10 mouse cellular contexts compared by ENCODE assay signal in genomic region chr4:135151111-135151987, GRCm38 (mm10). TPM values are rescaled to one million over a fixed set of nuclear protein-coding genes. Genes with fewer than 3 reads are reported as not detected.
DNase-seq lines count a peak whose midpoint lies in the region; ATAC-seq and TF ChIP-seq lines count a peak whose summit lies in the region.
"Had no signal": no experiment of that assay in that cellular context is flagged by ENCODE, and none has a peak within 500 bp of the region (broad histone marks: within the 10 kb centered on the region; RNA-seq: fewer than 3 reads in every experiment).

No protein-coding gene starts in this region.

- H3K9ac ChIP-seq in kidney, postnatal 0 days (ENCODE audit: low read depth, low read length): no peak overlapping the region
- H3K9ac ChIP-seq in liver, embryonic 15.5 days: no peak overlapping the region
- H3K9ac ChIP-seq: neural tube, embryonic 12.5 days had no signal

- peak; percentile 30 for DNase-seq in cerebellum, adult 8-10 months
- no peak for DNase-seq in cerebellum, adult 9-11 months
- DNase-seq in kidney, postnatal 0 days (ENCODE audit: low spot score): no peak
- no peak for DNase-seq in kidney, adult 9 months
- DNase-seq in embryonic facial prominence, embryonic 10.5 days (ENCODE audit: low spot score): peak; percentile 47
- DNase-seq in thymus, postnatal 4 days: no peak
- no peak for DNase-seq in testis, postnatal 10 days (ENCODE audit: low spot score)

- TF ChIP-seq CTCF in kidney, postnatal 0 days (IDR thresholded peaks at IDR 0.05; ENCODE audit: low read depth): no peak

- H3K27me3 ChIP-seq in kidney, postnatal 0 days (ENCODE audit: insufficient read depth, low read length): peaks cover 88% of the 10 kb centered on the region
- peaks cover 100% of the 10 kb centered on the region for H3K27me3 ChIP-seq in embryonic facial prominence, embryonic 10.5 days (replicated peaks; ENCODE audit: low read depth, poor library complexity, severe bottlenecking)
- peaks cover 100% of the 10 kb centered on the region for H3K27me3 ChIP-seq in liver, embryonic 15.5 days
- H3K27me3 ChIP-seq: Patski had no signal

- no peaks in the 10 kb centered on the region for H3K36me3 ChIP-seq in kidney, postnatal 0 days (ENCODE audit: insufficient read depth, low read length)
- no peaks in the 10 kb centered on the region for H3K36me3 ChIP-seq in embryonic facial prominence, embryonic 10.5 days (replicated peaks)
- H3K36me3 ChIP-seq in liver, embryonic 15.5 days (replicated peaks): no peaks in the 10 kb centered on the region
- H3K36me3 ChIP-seq: neural tube, embryonic 12.5 days had no signal

- H3K4me2 ChIP-seq in kidney, postnatal 0 days (ENCODE audit: low read length): no peak overlapping the region
- peak overlapping the region; percentile 79; the same call in 1 of the 2 replicates for H3K4me2 ChIP-seq in liver, embryonic 15.5 days

- no peak overlapping the region for H3K27ac ChIP-seq in kidney, postnatal 0 days
- no peak overlapping the region for H3K27ac ChIP-seq in embryonic facial prominence, embryonic 10.5 days (replicated peaks)
- H3K27ac ChIP-seq in liver, embryonic 15.5 days (replicated peaks): no peak overlapping the region
- H3K27ac ChIP-seq: neural tube, embryonic 12.5 days had no signal

- ATAC-seq in kidney, postnatal 0 days (replicated peaks; ENCODE audit: low FRiP score, low read depth): no peak
- ATAC-seq in liver, embryonic 15.5 days (ENCODE audit: insufficient read depth): no peak

- no peaks in the 10 kb centered on the region for H3K9me3 ChIP-seq in kidney, postnatal 0 days (replicated peaks; ENCODE audit: low read length)
- no peaks in the 10 kb centered on the region for H3K9me3 ChIP-seq in embryonic facial prominence, embryonic 10.5 days
- H3K9me3 ChIP-seq in liver, embryonic 15.5 days (replicated peaks): no peaks in the 10 kb centered on the region
- H3K9me3 ChIP-seq: neural tube, embryonic 12.5 days had no signal

- 12% methylated on average over 34 of the region's 34 CpGs for WGBS in kidney, postnatal 0 days
- WGBS in embryonic facial prominence, embryonic 10.5 days: 5% methylated on average over 34 of the region's 34 CpGs
- WGBS in liver, embryonic 15.5 days (ENCODE audit: insufficient replicate concordance): 49% methylated on average over 34 of the region's 34 CpGs

- peaks cover 4% of the 10 kb centered on the region; the same call in 1 of the 2 replicates for H3K4me1 ChIP-seq in kidney, postnatal 0 days (replicated peaks; ENCODE audit: insufficient read depth, low read length)
- peaks cover 58% of the 10 kb centered on the region for H3K4me1 ChIP-seq in embryonic facial prominence, embryonic 10.5 days
- H3K4me1 ChIP-seq in liver, embryonic 15.5 days (replicated peaks): peaks cover 29% of the 10 kb centered on the region

- H3K4me3 ChIP-seq in kidney, postnatal 0 days (replicated peaks; ENCODE audit: low read depth, low read length): peak overlapping the region; percentile 35; the same call in 1 of the 2 replicates
- no peak overlapping the region for H3K4me3 ChIP-seq in embryonic facial prominence, embryonic 10.5 days
- H3K4me3 ChIP-seq in liver, embryonic 15.5 days (replicated peaks): peak overlapping the region; percentile 57; the same call in 1 of the 2 replicates

RNA-seq across cellular contexts. Expression of gene Runx3, which starts 30.9 kb away (rescaled TPM):
- polyA plus RNA-seq in kidney, postnatal 0 days (2015; fragmentation: Nextera tagmentation; extraction: Ambion mirVana): 0.05 TPM in 1 of 2 replicates, not detected in the other
- 0.04 TPM in 2 replicates for polyA plus RNA-seq in embryonic facial prominence, embryonic 10.5 days (2016; fragmentation: Nextera tagmentation; extraction: Ambion mirVana)
- polyA plus RNA-seq in liver, embryonic 15.5 days (2015; fragmentation: Nextera tagmentation; extraction: Ambion mirVana): 0.60 and 0.75 TPM in 2 replicates

Comparison
In these comparisons a context has a peak if more than half of its experiments do, and no peak if none do; other contexts are left out.
1. DNase-seq: peak in cerebellum, adult 8-10 months (single experiment) and embryonic facial prominence, embryonic 10.5 days (single experiment); none in cerebellum, adult 9-11 months (single experiment), kidney, postnatal 0 days (single experiment), kidney, adult 9 months (single experiment), thymus, postnatal 4 days (single experiment) and testis, postnatal 10 days (single experiment).